Mouse (Mus musculus) forebrain, embryonic 16.5 days (tissue): ENCODE measurements around the gene Izumo1r. TPM values are rescaled to one million over a fixed set of nuclear protein-coding genes. Genes with fewer than 3 reads are reported as not detected.

Experiments
- ATAC-seq: fragments of 200-750 bp; cut with Nextera tagmentation; 2 replicates; pipeline ENCODE4 v1.8.0; 2017; ENCODE audit warnings: mild to moderate bottlenecking, moderate library complexity
- H3K27ac ChIP-seq: fragments of 300-500 bp; sonication (generic); 2 replicates; pipeline ENCODE4 v1.5.1; 2014; ENCODE audit warnings: low read length, control low read depth
- H3K27me3 ChIP-seq: fragments of 300-500 bp; sonication (generic); replicated peaks from 2 replicates; pipeline ENCODE4 v1.6.1; 2014; ENCODE audit warnings: low read length; ENCODE audit not compliant: control insufficient read depth, insufficient read depth
- H3K36me3 ChIP-seq: fragments of 300-500 bp; sonication (generic); 2 replicates; pipeline ENCODE4 v1.6.1; 2014; ENCODE audit not compliant: control insufficient read depth, insufficient read depth
- H3K4me1 ChIP-seq: fragments of 300-500 bp; sonication (generic); replicated peaks from 2 replicates; pipeline ENCODE4 v1.6.1; 2014; ENCODE audit warnings: low read length; ENCODE audit not compliant: control insufficient read depth, insufficient read depth
- H3K4me2 ChIP-seq: fragments of 300-500 bp; sonication (generic); 2 replicates; pipeline ENCODE4 v1.6.1; 2014; ENCODE audit warnings: mild to moderate bottlenecking, low read length, control low read depth
- H3K4me3 ChIP-seq: fragments of 300-500 bp; sonication (generic); replicated peaks from 2 replicates; pipeline ENCODE4 v1.5.1; 2014; ENCODE audit warnings: mild to moderate bottlenecking, low read length, control low read depth
- H3K9ac ChIP-seq: fragments of 300-500 bp; sonication (generic); replicated peaks from 2 replicates; pipeline ENCODE4 v1.6.1; 2014; ENCODE audit warnings: low read depth, low read length, control low read depth
- H3K9me3 ChIP-seq: fragments of 300-500 bp; sonication (generic); 2 replicates; pipeline ENCODE4 v1.6.1; 2016; ENCODE audit warnings: low read length; ENCODE audit not compliant: control insufficient read depth
- WGBS: fragments of 180-500 bp; shearing (Covaris S2); extraction: QIAGEN DNeasy Blood & Tissue Kit; methylation state at CpG from one replicate; pipeline ENCODE4 v1.1.7; 2014; 5-methylcytosine and 5-hydroxymethylcytosine counted together
- polyA plus RNA-seq: library from polyadenylated mRNA; unstranded; fragments of >200 nt; fragmentation: Nextera tagmentation; extraction: Ambion mirVana; gene quantifications from 2 replicates; pipeline ENCODE4 v1.2.1, GENCODE M21; 2015

Izumo1r gene
- not detected in 2 replicates for polyA plus RNA-seq

- Histone ChIP-seq H3K4me3 (no peak within 1 kb of the TSS), H3K4me2 (no peak within 1 kb of the TSS), H3K9ac (no peak within 1 kb of the TSS), H3K36me3 (no peaks in the 10 kb centered on the region), H3K27me3 (no peaks in the 10 kb centered on the region), H3K27ac (no peak within 1 kb of the TSS), H3K9me3 (no peaks in the 10 kb centered on the region), H3K4me1 (peaks cover 3% of the 10 kb centered on the region; the same call in 1 of the 2 replicates)
- no peak for ATAC-seq
- 42% methylated on average over 11 of the region's 11 CpGs for WGBS
Measured at GRCm38 (mm10) chr9:14903581-14904378, at the start of gene Izumo1r. Gene Izumo1r, minus strand, starts transcription at chr9:14903949.

- Histone ChIP-seq H3K4me1 (no peaks in the 10 kb centered on the region), H3K36me3 (no peaks in the 10 kb centered on the region), H3K9me3 (no peaks in the 10 kb centered on the region), H3K27ac (no peak overlapping the region), H3K4me2 (no peak overlapping the region), H3K9ac (no peak overlapping the region), H3K4me3 (no peak overlapping the region), H3K27me3 (no peaks in the 10 kb centered on the region)
- ATAC-seq: no peak
- 88% methylated on average over 5 of the region's 5 CpGs for WGBS
Measured at GRCm38 (mm10) chr9:14951072-14951471, 47.3 kb upstream of the Izumo1r start.

GRCm38 (mm10) chr9:14948843-14949242, 45.1 kb upstream of the Izumo1r start:
- H3K4me3 ChIP-seq: no peak overlapping the region
- no peaks in the 10 kb centered on the region for H3K36me3 ChIP-seq
- H3K9ac ChIP-seq: no peak overlapping the region
- H3K27ac ChIP-seq: no peak overlapping the region
- no peaks in the 10 kb centered on the region for H3K4me1 ChIP-seq
- no peak overlapping the region for H3K4me2 ChIP-seq
- WGBS: 71% methylated on average over 5 of the region's 5 CpGs
- no peak for ATAC-seq
- H3K9me3 ChIP-seq: no peaks in the 10 kb centered on the region
- H3K27me3 ChIP-seq: no peaks in the 10 kb centered on the region

GRCm38 (mm10) chr9:14946677-14947076, 42.9 kb upstream of the Izumo1r start:
- no peak overlapping the region for H3K9ac ChIP-seq
- ATAC-seq: no peak
- H3K36me3 ChIP-seq: no peaks in the 10 kb centered on the region
- no peak overlapping the region for H3K27ac ChIP-seq
- H3K9me3 ChIP-seq: no peaks in the 10 kb centered on the region
- no peak overlapping the region for H3K4me3 ChIP-seq
- no peaks in the 10 kb centered on the region for H3K4me1 ChIP-seq
- H3K4me2 ChIP-seq: no peak overlapping the region
- H3K27me3 ChIP-seq: no peaks in the 10 kb centered on the region
- 74% methylated on average over 4 of the region's 4 CpGs for WGBS

- H3K9ac ChIP-seq: no peak overlapping the region
- H3K4me2 ChIP-seq: no peak overlapping the region
- no peak overlapping the region for H3K27ac ChIP-seq
- no peak overlapping the region for H3K4me3 ChIP-seq
- H3K4me1 ChIP-seq: no peaks in the 10 kb centered on the region
- 35% methylated on average over 3 of the region's 3 CpGs for WGBS
- no peaks in the 10 kb centered on the region for H3K27me3 ChIP-seq
- no peaks in the 10 kb centered on the region for H3K36me3 ChIP-seq
- ATAC-seq: no peak
- no peaks in the 10 kb centered on the region for H3K9me3 ChIP-seq
Measured at GRCm38 (mm10) chr9:14945919-14946318, 42.2 kb upstream of the Izumo1r start.

- no peaks in the 10 kb centered on the region for H3K4me1 ChIP-seq
- no peaks in the 10 kb centered on the region for H3K27me3 ChIP-seq
- 26% methylated on average over 3 of the region's 3 CpGs for WGBS
Measured at GRCm38 (mm10) chr9:14942143-14942720, 38.5 kb upstream of the Izumo1r start.

GRCm38 (mm10) chr9:14939610-14940009, 35.9 kb upstream of the Izumo1r start:
- Histone ChIP-seq H3K36me3 (no peaks in the 10 kb centered on the region), H3K4me2 (no peak overlapping the region), H3K9me3 (no peaks in the 10 kb centered on the region), H3K4me1 (no peaks in the 10 kb centered on the region), H3K27ac (no peak overlapping the region), H3K4me3 (no peak overlapping the region), H3K9ac (no peak overlapping the region), H3K27me3 (no peaks in the 10 kb centered on the region)
- ATAC-seq: no peak
- WGBS: 81% methylated on average over 3 of the region's 3 CpGs

More at GRCm38 (mm10) chr9:14942143-14942720, 38.5 kb upstream of the Izumo1r start:
- Histone ChIP-seq H3K9me3 (no peaks in the 10 kb centered on the region), H3K27ac (no peak overlapping the region), H3K9ac (no peak overlapping the region), H3K36me3 (no peaks in the 10 kb centered on the region), H3K4me3 (no peak overlapping the region), H3K4me2 (no peak overlapping the region)
- ATAC-seq: no peak

GRCm38 (mm10) chr9:14937308-14937707, 33.6 kb upstream of the Izumo1r start:
- WGBS: 90% methylated on average over 1 of the region's 1 CpGs
- no peak overlapping the region for H3K9ac ChIP-seq
- H3K27ac ChIP-seq: no peak overlapping the region
- H3K9me3 ChIP-seq: no peaks in the 10 kb centered on the region
- no peaks in the 10 kb centered on the region for H3K27me3 ChIP-seq
- no peaks in the 10 kb centered on the region for H3K36me3 ChIP-seq
- ATAC-seq: no peak
- H3K4me2 ChIP-seq: no peak overlapping the region
- H3K4me1 ChIP-seq: no peaks in the 10 kb centered on the region
- H3K4me3 ChIP-seq: no peak overlapping the region

- no peak for ATAC-seq
- 69% methylated on average over 2 of the region's 2 CpGs for WGBS
Measured at GRCm38 (mm10) chr9:14934851-14935250, 31.1 kb upstream of the Izumo1r start.

More at GRCm38 (mm10) chr9:14934851-14935250, 31.1 kb upstream of the Izumo1r start:
- no peaks in the 10 kb centered on the region for H3K27me3 ChIP-seq
- no peaks in the 10 kb centered on the region for H3K9me3 ChIP-seq
- H3K36me3 ChIP-seq: no peaks in the 10 kb centered on the region
- H3K4me2 ChIP-seq: no peak overlapping the region
- no peak overlapping the region for H3K4me3 ChIP-seq
- H3K27ac ChIP-seq: no peak overlapping the region
- no peaks in the 10 kb centered on the region for H3K4me1 ChIP-seq
- no peak overlapping the region for H3K9ac ChIP-seq
